Mouse (Mus musculus) layer of hippocampus, adult 11-12 months (tissue): Measurements from ENCODE around the gene Trpv5.

Source experiments
- DNase-seq: peaks from one replicate; pipeline ENCODE4 v3.0.0; 2022; ENCODE audit warnings: low spot score

The Trpv5 gene

GRCm38 (mm10) chr6:41680669-41681068, at the start of gene Trpv5:
Gene Trpv5 (minus strand): TSS chr6:41680769.
- no peak for DNase-seq

- DNase-seq: no peak
Measured at GRCm38 (mm10) chr6:41727989-41728609, 47.5 kb upstream of the Trpv5 start.

- DNase-seq: no peak
Measured at GRCm38 (mm10) chr6:41721430-41721829, 40.9 kb upstream of the Trpv5 start.

GRCm38 (mm10) chr6:41710281-41710680, 29.7 kb upstream of the Trpv5 start:
- no peak for DNase-seq

GRCm38 (mm10) chr6:41706275-41706674, 25.7 kb upstream of the Trpv5 start:
- DNase-seq: no peak

- no peak for DNase-seq
Measured at GRCm38 (mm10) chr6:41704123-41704522, 23.6 kb upstream of the Trpv5 start, which contains the start of gene Kel. Gene Kel (minus strand): TSS chr6:41704339.

- DNase-seq: no peak
Measured at GRCm38 (mm10) chr6:41702928-41703327, 22.4 kb upstream of the Trpv5 start.

- no peak for DNase-seq
Measured at GRCm38 (mm10) chr6:41701245-41701644, 20.7 kb upstream of the Trpv5 start.

GRCm38 (mm10) chr6:41694407-41694806, 13.8 kb upstream of the Trpv5 start:
- no peak for DNase-seq

GRCm38 (mm10) chr6:41692200-41692599, 11.6 kb upstream of the Trpv5 start:
- DNase-seq: no peak

GRCm38 (mm10) chr6:41685596-41685995, 5.0 kb upstream of the Trpv5 start:
- DNase-seq: no peak

- DNase-seq: no peak
Measured at GRCm38 (mm10) chr6:41684911-41685310, 4.3 kb upstream of the Trpv5 start.

GRCm38 (mm10) chr6:41684131-41684530, 3.6 kb upstream of the Trpv5 start, which contains the start of gene Llcfc1:
Gene Llcfc1 (plus strand): TSS chr6:41684431.
- DNase-seq: no peak

- no peak for DNase-seq
Measured at GRCm38 (mm10) chr6:41681656-41682055, 1.1 kb upstream of the Trpv5 start.

- DNase-seq: no peak
Measured at GRCm38 (mm10) chr6:41676530-41676929, 4.0 kb downstream of the Trpv5 start.

- no peak for DNase-seq
Measured at GRCm38 (mm10) chr6:41662320-41662719, 18.2 kb downstream of the Trpv5 start.

GRCm38 (mm10) chr6:41658487-41658886, 22.1 kb downstream of the Trpv5 start:
- DNase-seq: no peak

GRCm38 (mm10) chr6:41654648-41655047, 25.9 kb downstream of the Trpv5 start:
- DNase-seq: no peak

- DNase-seq: no peak
Measured at GRCm38 (mm10) chr6:41653173-41653572, 27.4 kb downstream of the Trpv5 start.

GRCm38 (mm10) chr6:41646672-41647071, 33.9 kb downstream of the Trpv5 start:
- DNase-seq: no peak

- DNase-seq: no peak
Measured at GRCm38 (mm10) chr6:41646220-41646619, 34.3 kb downstream of the Trpv5 start.

- no peak for DNase-seq
Measured at GRCm38 (mm10) chr6:41643227-41643626, 37.3 kb downstream of the Trpv5 start.

GRCm38 (mm10) chr6:41642765-41643164, 37.8 kb downstream of the Trpv5 start:
- DNase-seq: no peak

- DNase-seq: no peak
Measured at GRCm38 (mm10) chr6:41641173-41641866, 39.2 kb downstream of the Trpv5 start.
